11 mouse cellular contexts compared by ENCODE assay signal in genomic region chr9:91355270-91355589, GRCm38 (mm10). TPM values are rescaled to one million over a fixed set of nuclear protein-coding genes. Genes with fewer than 3 reads are reported as not detected.
DNase-seq lines count a peak whose midpoint lies in the region; ATAC-seq and TF ChIP-seq lines count a peak whose summit lies in the region.
"Had no signal": no experiment of that assay in that cellular context is flagged by ENCODE, and none has a peak within 500 bp of the region (broad histone marks: within the 10 kb centered on the region; RNA-seq: fewer than 3 reads in every experiment).

No protein-coding gene starts in this region.

- H3K27me3 ChIP-seq in heart, embryonic 15.5 days, result peaks cover 93% of the 10 kb centered on the region
- peaks cover 24% of the 10 kb centered on the region for H3K27me3 ChIP-seq in heart, adult 2 months (ENCODE audit: control insufficient read depth, insufficient read depth, low read length)
- peaks cover 85% of the 10 kb centered on the region for H3K27me3 ChIP-seq in E14TG2a.4 (ENCODE audit: insufficient read depth, low read length)
- H3K27me3 ChIP-seq in forebrain, embryonic 12.5 days, result peaks cover 57% of the 10 kb centered on the region
- peaks cover 90% of the 10 kb centered on the region for H3K27me3 ChIP-seq in limb, embryonic 14.5 days (ENCODE audit: control insufficient read depth, insufficient read depth, low read length)

- no peaks in the 10 kb centered on the region for H3K36me3 ChIP-seq in heart, embryonic 15.5 days
- no peaks in the 10 kb centered on the region for H3K36me3 ChIP-seq in heart, adult 2 months (ENCODE audit: control insufficient read depth, insufficient read depth, low read length)
- no peaks in the 10 kb centered on the region for H3K36me3 ChIP-seq in E14TG2a.4 (ENCODE audit: insufficient read depth, low read length)
- H3K36me3 ChIP-seq in forebrain, embryonic 12.5 days (replicated peaks), result no peaks in the 10 kb centered on the region
- no peaks in the 10 kb centered on the region for H3K36me3 ChIP-seq in limb, embryonic 14.5 days (ENCODE audit: control insufficient read depth, insufficient read depth, low read length)
- H3K36me3 ChIP-seq: liver, embryonic 15.5 days had no signal

- H3K4me3 ChIP-seq in heart, embryonic 15.5 days, result peak overlapping the region; percentile 34
- H3K4me3 ChIP-seq in heart, adult 2 months, result no peak overlapping the region
- peak overlapping the region; percentile 57 for H3K4me3 ChIP-seq in E14TG2a.4 (replicated peaks; ENCODE audit: low read length)
- H3K4me3 ChIP-seq in forebrain, embryonic 12.5 days (replicated peaks), result peak overlapping the region; percentile 34
- peak overlapping the region; percentile 23 for H3K4me3 ChIP-seq in limb, embryonic 14.5 days (replicated peaks; ENCODE audit: low read length)
- H3K4me3 ChIP-seq: liver, embryonic 15.5 days had no signal

- no peaks in the 10 kb centered on the region for H3K79me2 ChIP-seq in heart, adult 2 months (replicated peaks; ENCODE audit: control insufficient read depth, insufficient read depth, low read length)

- no peak for TF ChIP-seq EP300 in heart, adult 2 months (IDR thresholded peaks at IDR 0.05; ENCODE audit: insufficient read depth, low read depth, low read length)

- no peak for DNase-seq in heart, adult 2 months
- DNase-seq in limb, embryonic 14.5 days (ENCODE audit: low spot score), result no peak
- no peak for DNase-seq in cerebellum, postnatal 14 days
- DNase-seq in frontal cortex, postnatal 14 days (ENCODE audit: low spot score in 2 of 2), result no peak
- no peak for DNase-seq in right cerebral cortex, postnatal 14 days
- DNase-seq: kidney, postnatal 36 days had no signal

- TF ChIP-seq POLR2A in heart, adult 2 months (IDR thresholded peaks at IDR 0.05; ENCODE audit: insufficient read depth, low read depth, low read length), result no peak
- no peak for TF ChIP-seq POLR2A in limb, embryonic 14.5 days (IDR thresholded peaks at IDR 0.05; ENCODE audit: borderline replicate concordance, extremely low read depth, insufficient read depth, insufficient read length)

- no peak overlapping the region for H3K9ac ChIP-seq in heart, embryonic 15.5 days
- H3K9ac ChIP-seq in heart, adult 2 months (ENCODE audit: low read depth, low read length), result no peak overlapping the region
- peak overlapping the region; percentile 64 for H3K9ac ChIP-seq in forebrain, embryonic 12.5 days
- no peak overlapping the region for H3K9ac ChIP-seq in limb, embryonic 14.5 days (ENCODE audit: low read depth, low read length, severe bottlenecking)
- H3K9ac ChIP-seq: liver, embryonic 15.5 days had no signal

- H3K4me1 ChIP-seq in heart, embryonic 15.5 days (replicated peaks), result peaks cover 12% of the 10 kb centered on the region
- no peaks in the 10 kb centered on the region for H3K4me1 ChIP-seq in heart, adult 2 months (ENCODE audit: control insufficient read depth, insufficient read depth, low read length)
- peaks cover 24% of the 10 kb centered on the region for H3K4me1 ChIP-seq in E14TG2a.4 (replicated peaks; ENCODE audit: low read depth, low read length)
- H3K4me1 ChIP-seq in forebrain, embryonic 12.5 days, result peaks cover 32% of the 10 kb centered on the region
- H3K4me1 ChIP-seq in limb, embryonic 14.5 days (ENCODE audit: control insufficient read depth, insufficient read depth, low read length), result no peaks in the 10 kb centered on the region
- H3K4me1 ChIP-seq: liver, embryonic 15.5 days had no signal

- H3K27ac ChIP-seq in heart, embryonic 15.5 days, result no peak overlapping the region
- no peak overlapping the region for H3K27ac ChIP-seq in heart, adult 2 months
- peak overlapping the region; percentile 89 for H3K27ac ChIP-seq in forebrain, embryonic 12.5 days
- no peak overlapping the region for H3K27ac ChIP-seq in limb, embryonic 14.5 days (replicated peaks; ENCODE audit: low read depth, low read length)
- H3K27ac ChIP-seq: liver, embryonic 15.5 days had no signal

- under 1% methylated on average over 7 of the region's 7 CpGs for WGBS in heart, embryonic 15.5 days
- 3% methylated on average over 7 of the region's 7 CpGs for WGBS in heart, adult 2 months
- WGBS in forebrain, embryonic 12.5 days, result 0% methylated on average over 7 of the region's 7 CpGs
- 0% methylated on average over 6 of the region's 7 CpGs for WGBS in limb, embryonic 14.5 days

- no peaks in the 10 kb centered on the region for H3K9me3 ChIP-seq in heart, embryonic 15.5 days (replicated peaks)
- no peaks in the 10 kb centered on the region for H3K9me3 ChIP-seq in E14TG2a.4 (ENCODE audit: low read length)
- no peaks in the 10 kb centered on the region for H3K9me3 ChIP-seq in forebrain, embryonic 12.5 days
- H3K9me3 ChIP-seq in limb, embryonic 14.5 days (ENCODE audit: control insufficient read depth, low read length), result no peaks in the 10 kb centered on the region
- H3K9me3 ChIP-seq: liver, embryonic 15.5 days had no signal

- intact Hi-C loops in heart, adult 2 months (cut with DNase I), result no loop called here

- peak overlapping the region; percentile 58 for H3K4me2 ChIP-seq in heart, embryonic 15.5 days
- H3K4me2 ChIP-seq in forebrain, embryonic 12.5 days, result peak overlapping the region; percentile 55
- peak overlapping the region; percentile 32 for H3K4me2 ChIP-seq in limb, embryonic 14.5 days (replicated peaks; ENCODE audit: low read depth, low read length, severe bottlenecking)
- H3K4me2 ChIP-seq: liver, embryonic 15.5 days had no signal

- ATAC-seq in heart, embryonic 15.5 days (replicated peaks; ENCODE audit: insufficient number of reproducible peaks, insufficient read depth, low FRiP score, low read depth), result no peak
- no peak for ATAC-seq in forebrain, embryonic 12.5 days (ENCODE audit: low FRiP score)
- ATAC-seq in limb, embryonic 14.5 days (ENCODE audit: low FRiP score, low read depth), result peak; percentile 1; the same call in 1 of the 2 replicates

- TF ChIP-seq CTCF in heart, adult 2 months (IDR thresholded peaks at IDR 0.05), result no peak
- no peak for TF ChIP-seq CTCF in E14TG2a.4 (conservative IDR thresholded peaks at IDR 0.05; ENCODE audit: low read length)

RNA-seq across cellular contexts. Expression of gene Zic4, which starts 7.0 kb away (rescaled TPM):
- polyA plus RNA-seq in heart, embryonic 15.5 days (2015; fragmentation: Nextera tagmentation; extraction: Ambion mirVana), result 0.10 TPM in 1 of 2 replicates, not detected in the other
- not detected for total RNA-seq in heart, adult 2 months (2021)
- polyA plus RNA-seq in heart, adult 2 months (2012; rRNA removed), result not detected in 2 replicates
- 56.4 and 60.5 TPM in 2 replicates for polyA plus RNA-seq in forebrain, embryonic 12.5 days (2016; fragmentation: Nextera tagmentation; extraction: Ambion mirVana)
- 0.38 and 0.69 TPM in 2 replicates for polyA plus RNA-seq in limb, embryonic 14.5 days (2012; rRNA removed)
- polyA plus RNA-seq in limb, embryonic 14.5 days (2014; fragmentation: Nextera tagmentation; extraction: Ambion mirVana), result 0.10 and 0.39 TPM in 2 replicates
- total RNA-seq: neutrophil, adult 5-6 weeks had no signal
- polyA plus RNA-seq: liver, embryonic 15.5 days had no signal

RNA-seq across cellular contexts. Expression of gene Zic1, which starts 10.4 kb away (rescaled TPM):
- polyA plus RNA-seq in heart, embryonic 15.5 days (2015; fragmentation: Nextera tagmentation; extraction: Ambion mirVana), result 0.11 and 0.13 TPM in 2 replicates
- not detected for total RNA-seq in heart, adult 2 months (2021)
- 0.08 TPM in 1 of 2 replicates, not detected in the other for polyA plus RNA-seq in heart, adult 2 months (2012; rRNA removed)
- polyA plus RNA-seq in forebrain, embryonic 12.5 days (2016; fragmentation: Nextera tagmentation; extraction: Ambion mirVana), result 13.9 and 14.4 TPM in 2 replicates
- polyA plus RNA-seq in limb, embryonic 14.5 days (2012; rRNA removed), result 6.0 and 14.6 TPM in 2 replicates
- 0.21 and 0.23 TPM in 2 replicates for polyA plus RNA-seq in limb, embryonic 14.5 days (2014; fragmentation: Nextera tagmentation; extraction: Ambion mirVana)
- total RNA-seq: neutrophil, adult 5-6 weeks had no signal

Comparison
In these comparisons a context has a peak if more than half of its experiments do, and no peak if none do; other contexts are left out.
1. RNA of gene Zic4, which starts 7.0 kb away (polyA plus RNA-seq): 56.4 to 60.5 TPM in forebrain, embryonic 12.5 days; 0.10 to 0.69 TPM in limb, embryonic 14.5 days, 0.10 TPM in heart, embryonic 15.5 days and not detected in heart, adult 2 months; every median in the first group is over 10 times any median in the second.
2. Peak in every context shown above with its lines, with median percentiles within 50 percentile points of each other: H3K4me2 ChIP-seq.